Mouse (Mus musculus): Measurements from ENCODE around the gene Decr2. TPM values are rescaled to one million over a fixed set of nuclear protein-coding genes. Genes with fewer than 3 reads are reported as not detected.

Decr2 gene
- polyA plus RNA-seq, 1 experiment from 2014 or later = 34.3 TPM

- Histone ChIP-seq H3K9ac (ENCODE audit: low read depth, low read length) (no peak overlapping the region), H3K4me2 (no peak overlapping the region), H3K4me3 (ENCODE audit: low read depth, low read length) (no peak overlapping the region), H3K9me3 (replicated peaks; ENCODE audit: control insufficient read depth, low read length) (no peaks in the 10 kb centered on the region), H3K36me3 (ENCODE audit: control insufficient read depth, insufficient read depth, low read length) (peaks cover 3% of the 10 kb centered on the region; the same call in 1 of the 2 replicates), H3K27me3 (ENCODE audit: control insufficient read depth, insufficient read depth, low read length) (0 out of 2 replicates have a peak, but pooled peaks cover 3% of the 10 kb centered on the region), H3K4me1 (ENCODE audit: control insufficient read depth, insufficient read depth, low read length) (no peaks in the 10 kb centered on the region), H3K27ac (ENCODE audit: low read depth, low read length) (no peak overlapping the region)
- ATAC-seq (replicated peaks; ENCODE audit: insufficient number of reproducible peaks, low FRiP score, low TSS enrichment) = no peak
- WGBS (ENCODE audit: insufficient replicate concordance) = 19% methylated on average over 2 of the region's 2 CpGs
Observed at GRCm38 (mm10) chr17:26080867-26081266, 9.3 kb downstream of the Decr2 start.

- 0 out of 2 replicates have a peak, but pooled peaks cover 3% of the 10 kb centered on the region for H3K27me3 ChIP-seq (ENCODE audit: control insufficient read depth, insufficient read depth, low read length)
- ATAC-seq (replicated peaks; ENCODE audit: insufficient number of reproducible peaks, low FRiP score, low TSS enrichment) = no peak
Observed at GRCm38 (mm10) chr17:26078851-26079250, 11.3 kb downstream of the Decr2 start.

GRCm38 (mm10) chr17:26075246-26075645 is 14.9 kb downstream of the Decr2 start:
- WGBS (ENCODE audit: insufficient replicate concordance) = 54% methylated on average over 3 of the region's 3 CpGs
- Histone ChIP-seq H3K9ac (ENCODE audit: low read depth, low read length) (no peak overlapping the region), H3K4me1 (ENCODE audit: control insufficient read depth, insufficient read depth, low read length) (no peaks in the 10 kb centered on the region)

More at GRCm38 (mm10) chr17:26078851-26079250, 11.3 kb downstream of the Decr2 start:
- Histone ChIP-seq H3K4me3 (ENCODE audit: low read depth, low read length) (no peak overlapping the region), H3K4me2 (no peak overlapping the region), H3K9me3 (replicated peaks; ENCODE audit: control insufficient read depth, low read length) (no peaks in the 10 kb centered on the region), H3K4me1 (ENCODE audit: control insufficient read depth, insufficient read depth, low read length) (no peaks in the 10 kb centered on the region), H3K27ac (ENCODE audit: low read depth, low read length) (no peak overlapping the region), H3K36me3 (ENCODE audit: control insufficient read depth, insufficient read depth, low read length) (peaks cover 3% of the 10 kb centered on the region; the same call in 1 of the 2 replicates), H3K9ac (ENCODE audit: low read depth, low read length) (no peak overlapping the region)
- WGBS (ENCODE audit: insufficient replicate concordance) = 72% methylated on average over 2 of the region's 2 CpGs

GRCm38 (mm10) chr17:26070136-26070535 is 20.0 kb downstream of the Decr2 start:
- WGBS (ENCODE audit: insufficient replicate concordance) = 22% methylated on average over 6 of the region's 6 CpGs
- H3K4me2 ChIP-seq = peak overlapping the region; percentile 100
- H3K9ac ChIP-seq (ENCODE audit: low read depth, low read length) = no peak overlapping the region
- no peaks in the 10 kb centered on the region for H3K9me3 ChIP-seq (replicated peaks; ENCODE audit: control insufficient read depth, low read length)
- H3K27ac ChIP-seq (ENCODE audit: low read depth, low read length) = no peak overlapping the region
- H3K4me3 ChIP-seq (ENCODE audit: low read depth, low read length) = peak overlapping the region; percentile 86
- H3K27me3 ChIP-seq (ENCODE audit: control insufficient read depth, insufficient read depth, low read length) = peaks cover 4% of the 10 kb centered on the region; the same call in 1 of the 2 replicates
- ATAC-seq (replicated peaks; ENCODE audit: insufficient number of reproducible peaks, low FRiP score, low TSS enrichment) = no peak
- no peaks in the 10 kb centered on the region for H3K36me3 ChIP-seq (ENCODE audit: control insufficient read depth, insufficient read depth, low read length)
- H3K4me1 ChIP-seq (ENCODE audit: control insufficient read depth, insufficient read depth, low read length) = peaks cover 27% of the 10 kb centered on the region

More at GRCm38 (mm10) chr17:26075246-26075645, 14.9 kb downstream of the Decr2 start:
- ATAC-seq (replicated peaks; ENCODE audit: insufficient number of reproducible peaks, low FRiP score, low TSS enrichment) = no peak
- H3K4me3 ChIP-seq (ENCODE audit: low read depth, low read length) = no peak overlapping the region
- H3K27me3 ChIP-seq (ENCODE audit: control insufficient read depth, insufficient read depth, low read length) = peaks cover 3% of the 10 kb centered on the region; the same call in 1 of the 2 replicates
- H3K4me2 ChIP-seq = no peak overlapping the region
- no peaks in the 10 kb centered on the region for H3K9me3 ChIP-seq (replicated peaks; ENCODE audit: control insufficient read depth, low read length)
- no peaks in the 10 kb centered on the region for H3K36me3 ChIP-seq (ENCODE audit: control insufficient read depth, insufficient read depth, low read length)
- no peak overlapping the region for H3K27ac ChIP-seq (ENCODE audit: low read depth, low read length)

- Histone ChIP-seq H3K9me3 (replicated peaks; ENCODE audit: control insufficient read depth, low read length) (no peaks in the 10 kb centered on the region), H3K4me3 (ENCODE audit: low read depth, low read length) (peak within 1 kb of the TSS; percentile 86), H3K36me3 (ENCODE audit: control insufficient read depth, insufficient read depth, low read length) (0 out of 2 replicates have a peak, but pooled peaks cover 2% of the 10 kb centered on the region), H3K27ac (ENCODE audit: low read depth, low read length) (peak within 1 kb of the TSS; percentile 50; the same call in 1 of the 2 replicates), H3K4me1 (ENCODE audit: control insufficient read depth, insufficient read depth, low read length) (peaks cover 37% of the 10 kb centered on the region), H3K9ac (ENCODE audit: low read depth, low read length) (peak within 1 kb of the TSS; percentile 84), H3K27me3 (ENCODE audit: control insufficient read depth, insufficient read depth, low read length) (peaks cover 4% of the 10 kb centered on the region; the same call in 1 of the 2 replicates), H3K4me2 (peak within 1 kb of the TSS; percentile 100)
- ATAC-seq (replicated peaks; ENCODE audit: insufficient number of reproducible peaks, low FRiP score, low TSS enrichment) = peak; percentile 75
- under 1% methylated on average over 92 of the region's 94 CpGs for WGBS (ENCODE audit: insufficient replicate concordance)
Observed at GRCm38 (mm10) chr17:26068831-26069739, 21.1 kb downstream of the Decr2 start, which contains the start of gene Rab11fip3. Rab11fip3 (minus strand) TSS chr17:26069555.

GRCm38 (mm10) chr17:26068024-26068830 is 21.9 kb downstream of the Decr2 start:
- 1% methylated on average over 44 of the region's 44 CpGs for WGBS (ENCODE audit: insufficient replicate concordance)
- H3K4me3 ChIP-seq (ENCODE audit: low read depth, low read length) = peak overlapping the region; percentile 86
- 0 out of 2 replicates have a peak, but pooled peaks cover 2% of the 10 kb centered on the region for H3K36me3 ChIP-seq (ENCODE audit: control insufficient read depth, insufficient read depth, low read length)
- no peak for ATAC-seq (replicated peaks; ENCODE audit: insufficient number of reproducible peaks, low FRiP score, low TSS enrichment)
- H3K4me2 ChIP-seq = peak overlapping the region; percentile 100
- peaks cover 4% of the 10 kb centered on the region; the same call in 1 of the 2 replicates for H3K27me3 ChIP-seq (ENCODE audit: control insufficient read depth, insufficient read depth, low read length)
- no peaks in the 10 kb centered on the region for H3K9me3 ChIP-seq (replicated peaks; ENCODE audit: control insufficient read depth, low read length)
- H3K9ac ChIP-seq (ENCODE audit: low read depth, low read length) = peak overlapping the region; percentile 84
- H3K4me1 ChIP-seq (ENCODE audit: control insufficient read depth, insufficient read depth, low read length) = peaks cover 37% of the 10 kb centered on the region
- H3K27ac ChIP-seq (ENCODE audit: low read depth, low read length) = 0 out of 2 replicates have a peak overlapping the region, but pooled peaks have one; percentile 50

GRCm38 (mm10) chr17:26066488-26067020 is 23.6 kb downstream of the Decr2 start:
- H3K27ac ChIP-seq (ENCODE audit: low read depth, low read length) = no peak overlapping the region
- no peak for ATAC-seq (replicated peaks; ENCODE audit: insufficient number of reproducible peaks, low FRiP score, low TSS enrichment)
- 0 out of 2 replicates have a peak, but pooled peaks cover 2% of the 10 kb centered on the region for H3K36me3 ChIP-seq (ENCODE audit: control insufficient read depth, insufficient read depth, low read length)
- peaks cover 37% of the 10 kb centered on the region for H3K4me1 ChIP-seq (ENCODE audit: control insufficient read depth, insufficient read depth, low read length)
- peaks cover 4% of the 10 kb centered on the region; the same call in 1 of the 2 replicates for H3K27me3 ChIP-seq (ENCODE audit: control insufficient read depth, insufficient read depth, low read length)
- no peak overlapping the region for H3K9ac ChIP-seq (ENCODE audit: low read depth, low read length)
- WGBS (ENCODE audit: insufficient replicate concordance) = 89% methylated on average over 7 of the region's 7 CpGs
- H3K9me3 ChIP-seq (replicated peaks; ENCODE audit: control insufficient read depth, low read length) = no peaks in the 10 kb centered on the region
- peak overlapping the region; percentile 100 for H3K4me2 ChIP-seq
- H3K4me3 ChIP-seq (ENCODE audit: low read depth, low read length) = no peak overlapping the region; the same call in 1 of the 2 replicates

GRCm38 (mm10) chr17:26064916-26065315 is 25.2 kb downstream of the Decr2 start:
- H3K27me3 ChIP-seq (ENCODE audit: control insufficient read depth, insufficient read depth, low read length) = peaks cover 4% of the 10 kb centered on the region; the same call in 1 of the 2 replicates
- no peak overlapping the region for H3K9ac ChIP-seq (ENCODE audit: low read depth, low read length)
- no peak overlapping the region for H3K27ac ChIP-seq (ENCODE audit: low read depth, low read length)
- WGBS (ENCODE audit: insufficient replicate concordance) = 59% methylated on average over 6 of the region's 6 CpGs
- peaks cover 37% of the 10 kb centered on the region for H3K4me1 ChIP-seq (ENCODE audit: control insufficient read depth, insufficient read depth, low read length)
- no peak for ATAC-seq (replicated peaks; ENCODE audit: insufficient number of reproducible peaks, low FRiP score, low TSS enrichment)
- H3K9me3 ChIP-seq (replicated peaks; ENCODE audit: control insufficient read depth, low read length) = no peaks in the 10 kb centered on the region
- H3K4me2 ChIP-seq = 0 out of 2 replicates have a peak overlapping the region, but pooled peaks have one; percentile 3
- 0 out of 2 replicates have a peak, but pooled peaks cover 2% of the 10 kb centered on the region for H3K36me3 ChIP-seq (ENCODE audit: control insufficient read depth, insufficient read depth, low read length)
- H3K4me3 ChIP-seq (ENCODE audit: low read depth, low read length) = no peak overlapping the region

Measured in heart, embryonic 11.5 days (tissue).